Mouse (Mus musculus) cerebellum, postnatal 10 days (tissue): ENCODE data around the gene Aurkaip1.

ENCODE experiments used
- DNase-seq, 2 experiments: peaks; one replicate each; pipeline ENCODE4 v3.0.0; 2021; ENCODE audit warnings: mixed read lengths in 2 of 2

The Aurkaip1 gene

GRCm38 (mm10) chr4:155830596-155830995 lies 476 bp upstream of the Aurkaip1 start:
- DNase-seq: no peak

GRCm38 (mm10) chr4:155831831-155832230 lies 759 bp downstream of the Aurkaip1 start:
- DNase-seq: no peak

GRCm38 (mm10) chr4:155832321-155832720 lies 1.2 kb downstream of the Aurkaip1 start:
- peak in 1 of 2 experiments; percentile 43 for DNase-seq

- DNase-seq: no peak
These were observed 2.2 kb downstream of the Aurkaip1 start for GRCm38 (mm10) chr4:155833234-155833633.

- peak; percentile 87 to 93 for DNase-seq
These were observed 2.8 kb downstream of the Aurkaip1 start for GRCm38 (mm10) chr4:155833836-155834235.

- DNase-seq: no peak
These were observed 6.4 kb downstream of the Aurkaip1 start for GRCm38 (mm10) chr4:155837404-155838010.

GRCm38 (mm10) chr4:155838187-155839153 lies 7.4 kb downstream of the Aurkaip1 start:
- no peak for DNase-seq

- peak; percentile 48 to 65 for DNase-seq
These were observed 8.4 kb downstream of the Aurkaip1 start, which contains the start of gene Mxra8 for GRCm38 (mm10) chr4:155839483-155839910. Gene Mxra8, plus strand, starts transcription at chr4:155839680.

GRCm38 (mm10) chr4:155840076-155841002 lies 9.3 kb downstream of the Aurkaip1 start:
- no peak for DNase-seq

GRCm38 (mm10) chr4:155841003-155841454 lies 10.0 kb downstream of the Aurkaip1 start:
- peak; percentile 54 to 55 for DNase-seq

- DNase-seq: peak; percentile 47 to 68
These were observed 10.7 kb downstream of the Aurkaip1 start for GRCm38 (mm10) chr4:155841651-155842270.

- DNase-seq: no peak
These were observed 12.2 kb downstream of the Aurkaip1 start for GRCm38 (mm10) chr4:155843231-155843630.

- peak; percentile 98 for DNase-seq
These were observed 16.0 kb downstream of the Aurkaip1 start, which contains the start of gene Dvl1 for GRCm38 (mm10) chr4:155846871-155847578. Gene Dvl1, plus strand, starts transcription at chr4:155847402.

- DNase-seq: peak; percentile 71 to 74
These were observed 16.7 kb downstream of the Aurkaip1 start for GRCm38 (mm10) chr4:155847591-155848352.

GRCm38 (mm10) chr4:155848434-155849095 lies 17.5 kb downstream of the Aurkaip1 start:
- no peak for DNase-seq

GRCm38 (mm10) chr4:155849391-155849790 lies 18.3 kb downstream of the Aurkaip1 start:
- no peak for DNase-seq

- no peak for DNase-seq
These were observed 18.9 kb downstream of the Aurkaip1 start for GRCm38 (mm10) chr4:155849792-155850451.

GRCm38 (mm10) chr4:155851368-155851767 lies 20.3 kb downstream of the Aurkaip1 start:
- no peak for DNase-seq

GRCm38 (mm10) chr4:155851951-155852411 lies 20.9 kb downstream of the Aurkaip1 start:
- peak; percentile 81 to 82 for DNase-seq
